Mouse (Mus musculus) forebrain, embryonic 12.5 days (tissue): ENCODE results near the gene Bcl9. TPM values are rescaled to one million over a fixed set of nuclear protein-coding genes. Genes with fewer than 3 reads are reported as not detected.

Experiments used
- ATAC-seq: fragments of 200-750 bp; cut with Nextera tagmentation; 2 replicates; pipeline ENCODE4 v1.8.0; 2017; ENCODE audit warnings: moderate TSS enrichment; ENCODE audit not compliant: low FRiP score
- H3K27ac ChIP-seq: fragments of 300-500 bp; sonication (generic); 2 replicates; pipeline ENCODE4 v1.5.1; 2016; ENCODE audit warnings: mild to moderate bottlenecking
- H3K27me3 ChIP-seq: fragments of 300-500 bp; sonication (generic); 2 replicates; pipeline ENCODE4 v1.6.1; 2016; ENCODE audit warnings: mild to moderate bottlenecking
- H3K36me3 ChIP-seq: fragments of 300-500 bp; sonication (generic); replicated peaks from 2 replicates; pipeline ENCODE4 v1.6.1; 2016; ENCODE audit warnings: mild to moderate bottlenecking
- H3K4me1 ChIP-seq: fragments of 300-500 bp; sonication (generic); 2 replicates; pipeline ENCODE4 v1.6.1; 2016
- H3K4me2 ChIP-seq: fragments of 300-500 bp; sonication (generic); 2 replicates; pipeline ENCODE4 v1.6.1; 2016; ENCODE audit warnings: mild to moderate bottlenecking, moderate library complexity
- H3K4me3 ChIP-seq: fragments of 300-500 bp; sonication (generic); replicated peaks from 2 replicates; pipeline ENCODE4 v1.5.1; 2016; ENCODE audit warnings: mild to moderate bottlenecking
- H3K9ac ChIP-seq: fragments of 300-500 bp; sonication (generic); 2 replicates; pipeline ENCODE4 v1.6.1; 2016; ENCODE audit warnings: mild to moderate bottlenecking
- H3K9me3 ChIP-seq: fragments of 300-500 bp; sonication (generic); 2 replicates; pipeline ENCODE4 v1.6.1; 2016
- WGBS: fragments of 180-500 bp; shearing (Covaris S2); methylation state at CpG from one replicate; pipeline ENCODE4 v1.1.7; 2016; 5-methylcytosine and 5-hydroxymethylcytosine counted together
- polyA plus RNA-seq: library from polyadenylated mRNA; unstranded; fragments of >200 nt; fragmentation: Nextera tagmentation; extraction: Ambion mirVana; gene quantifications from 2 replicates; pipeline ENCODE4 v1.2.1, GENCODE M21; 2016

Gene Bcl9
- polyA plus RNA-seq: 82.8 and 91.9 TPM in 2 replicates

DNA sequence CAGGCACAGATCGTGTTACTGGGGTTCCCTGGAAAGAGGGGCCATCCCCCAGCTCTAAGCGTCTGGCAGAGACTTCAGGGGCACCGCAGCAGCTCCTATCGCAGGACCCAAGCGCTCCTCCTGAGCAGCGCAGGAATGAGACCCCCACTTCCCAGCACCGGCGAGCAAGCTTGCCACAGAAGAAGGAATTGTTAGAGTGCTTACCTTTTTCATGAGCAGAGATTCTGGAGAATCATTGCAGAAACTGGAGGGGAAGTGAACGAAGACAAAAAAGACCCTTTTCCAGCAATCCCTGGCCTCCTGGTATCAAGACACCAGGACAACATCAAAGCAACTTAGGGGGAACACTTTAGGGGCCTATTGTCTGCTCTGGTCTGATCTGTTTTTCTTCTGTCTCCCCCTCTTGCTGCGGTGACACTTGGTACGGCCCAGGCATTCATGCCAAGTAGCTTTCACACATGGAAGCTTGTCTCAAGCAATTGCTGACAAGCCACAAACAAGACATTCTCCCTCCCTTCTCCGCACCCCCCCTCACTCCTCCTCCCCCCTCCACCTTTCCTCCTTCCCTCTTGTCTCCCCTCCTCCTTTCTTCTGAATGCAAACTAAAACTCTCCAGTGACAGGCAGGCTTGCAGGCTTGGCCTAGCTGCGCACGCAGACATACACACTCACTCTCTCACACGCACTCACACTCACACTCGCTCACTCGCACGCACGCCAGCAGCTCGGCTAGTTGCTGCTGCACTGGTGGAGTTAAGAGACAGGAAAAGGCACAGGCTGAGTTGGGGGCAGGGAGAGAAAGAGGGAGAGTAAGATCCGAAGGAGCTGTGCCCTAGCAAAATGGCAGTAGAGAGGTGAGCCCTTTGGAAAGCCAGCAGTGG lies at the start of gene Bcl9:
Bcl9 (minus strand) TSS at position 365 of the 880 bp plus-strand sequence.
- WGBS: under 1% methylated on average over 21 of the region's 21 CpGs
- H3K9ac ChIP-seq: peak within 1 kb of the TSS; percentile 80
- peak within 1 kb of the TSS; percentile 97 for H3K27ac ChIP-seq
- H3K36me3 ChIP-seq: no peaks in the 10 kb centered on the region
- peaks cover 50% of the 10 kb centered on the region for H3K4me1 ChIP-seq
- no peaks in the 10 kb centered on the region for H3K27me3 ChIP-seq
- 0 out of 2 replicates have a peak, but pooled peaks cover 4% of the 10 kb centered on the region for H3K9me3 ChIP-seq
- peak within 1 kb of the TSS; percentile 57 for H3K4me3 ChIP-seq
- H3K4me2 ChIP-seq: peak within 1 kb of the TSS; percentile 70
- peak; percentile 90 for ATAC-seq

DNA sequence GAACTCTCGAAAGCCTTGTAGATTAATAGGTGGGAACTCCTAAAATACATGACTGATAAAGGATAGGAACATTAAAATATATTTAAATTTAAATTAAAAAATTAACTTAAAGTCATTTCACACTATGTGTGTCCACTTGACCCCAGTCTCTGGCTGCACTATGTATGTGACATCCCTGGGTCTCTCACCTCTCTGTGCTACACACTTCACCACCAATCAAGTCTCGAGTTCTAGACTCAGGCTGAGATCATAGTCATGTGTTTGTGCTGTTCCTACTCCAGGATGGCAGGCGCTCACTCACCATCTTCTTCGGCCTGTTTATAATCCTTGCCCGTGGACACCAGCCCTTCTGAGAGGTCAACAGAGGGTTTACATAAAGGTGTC lies 41.5 kb upstream of the Bcl9 start:
- Histone ChIP-seq H3K9ac (no peak overlapping the region), H3K4me1 (peaks cover 20% of the 10 kb centered on the region), H3K27ac (no peak overlapping the region), H3K27me3 (no peaks in the 10 kb centered on the region), H3K36me3 (no peaks in the 10 kb centered on the region), H3K9me3 (no peaks in the 10 kb centered on the region), H3K4me2 (no peak overlapping the region), H3K4me3 (no peak overlapping the region)
- no peak for ATAC-seq
- 77% methylated on average over 5 of the region's 5 CpGs for WGBS

DNA sequence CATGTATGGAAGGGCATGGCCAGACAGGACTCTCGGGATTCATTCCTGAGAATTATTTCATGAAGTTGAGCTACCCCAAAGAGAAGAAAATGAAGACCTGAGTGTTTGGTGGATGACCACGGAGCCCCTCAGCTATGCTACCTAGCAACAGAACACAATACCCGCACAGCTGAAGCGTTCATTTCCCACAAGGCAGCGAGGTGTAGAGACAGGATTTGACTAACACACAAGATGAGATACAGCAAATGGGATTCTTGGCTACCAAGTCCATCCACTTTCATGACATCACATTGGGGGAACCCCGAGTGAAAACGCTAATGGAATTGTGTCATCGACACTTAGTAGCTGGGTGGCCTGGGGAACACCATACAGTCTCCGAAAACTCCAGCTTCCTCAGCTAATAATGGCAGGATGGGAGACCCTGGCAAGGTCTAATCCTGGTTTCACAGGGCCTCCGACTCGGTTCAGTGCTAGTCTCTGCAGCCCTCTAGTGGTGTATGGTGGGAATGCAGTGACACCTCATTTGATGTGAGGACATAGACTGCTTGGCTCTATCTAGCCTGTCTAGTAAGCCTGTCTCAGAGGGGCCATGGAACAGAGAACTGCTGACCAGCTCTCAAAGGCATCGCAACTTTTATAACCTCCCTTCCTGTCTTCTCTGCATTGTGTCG lies 40.9 kb upstream of the Bcl9 start:
- peak; percentile 90 for ATAC-seq
- Histone ChIP-seq H3K9me3 (no peaks in the 10 kb centered on the region), H3K4me2 (0 out of 2 replicates have a peak overlapping the region, but pooled peaks have one; percentile 10), H3K36me3 (no peaks in the 10 kb centered on the region), H3K4me1 (peaks cover 20% of the 10 kb centered on the region), H3K27me3 (no peaks in the 10 kb centered on the region), H3K4me3 (no peak overlapping the region), H3K9ac (no peak overlapping the region), H3K27ac (no peak overlapping the region)
- WGBS: 23% methylated on average over 13 of the region's 13 CpGs

DNA sequence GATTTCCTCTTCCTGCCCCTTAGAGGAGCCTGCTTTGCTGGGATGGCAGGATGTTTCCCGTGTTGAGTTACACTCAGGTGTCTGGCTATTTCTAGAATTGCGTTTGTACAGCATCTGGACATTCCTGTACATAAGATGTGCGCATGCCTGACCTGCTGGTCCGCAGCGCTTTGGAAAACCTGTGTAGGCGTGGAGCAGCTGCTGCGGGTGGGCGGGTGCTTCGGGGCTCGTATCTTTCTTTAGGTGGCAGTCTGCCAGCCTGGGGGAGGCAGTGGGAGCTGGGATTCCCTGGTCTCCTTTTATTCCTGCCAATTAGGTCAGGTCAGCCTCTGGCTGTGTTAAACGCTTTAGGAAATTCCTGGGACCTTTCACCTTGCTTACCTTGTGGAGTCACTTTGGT lies 39.6 kb upstream of the Bcl9 start:
- Histone ChIP-seq H3K36me3 (no peaks in the 10 kb centered on the region), H3K4me1 (peaks cover 20% of the 10 kb centered on the region), H3K9ac (no peak overlapping the region), H3K4me2 (no peak overlapping the region), H3K4me3 (no peak overlapping the region), H3K9me3 (no peaks in the 10 kb centered on the region), H3K27ac (no peak overlapping the region), H3K27me3 (no peaks in the 10 kb centered on the region)
- no peak for ATAC-seq
- WGBS: 59% methylated on average over 11 of the region's 11 CpGs

DNA sequence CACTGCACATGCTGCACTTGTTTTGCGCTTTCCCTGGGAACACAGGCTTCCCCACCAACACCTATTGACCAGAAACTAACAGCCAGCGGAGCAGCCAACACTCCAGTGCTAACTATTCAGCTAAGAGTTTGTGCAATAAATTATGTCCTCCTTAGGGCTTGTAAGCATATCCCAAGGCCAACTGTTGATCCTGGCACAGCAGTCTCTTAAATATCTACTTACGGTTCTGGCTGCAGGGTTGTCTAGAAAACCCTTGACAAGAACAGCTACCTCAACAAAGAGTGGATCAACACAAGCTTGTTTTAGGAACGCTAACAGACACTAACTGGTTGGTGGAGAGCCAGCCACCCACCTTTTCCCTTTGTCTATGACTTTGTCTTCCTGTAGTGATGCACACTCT lies 38.6 kb upstream of the Bcl9 start:
- Histone ChIP-seq H3K36me3 (no peaks in the 10 kb centered on the region), H3K9me3 (no peaks in the 10 kb centered on the region), H3K27ac (no peak overlapping the region), H3K9ac (no peak overlapping the region), H3K4me1 (peaks cover 20% of the 10 kb centered on the region), H3K27me3 (no peaks in the 10 kb centered on the region), H3K4me2 (no peak overlapping the region), H3K4me3 (no peak overlapping the region)
- ATAC-seq: no peak
- WGBS: 71% methylated on average over 4 of the region's 4 CpGs

DNA sequence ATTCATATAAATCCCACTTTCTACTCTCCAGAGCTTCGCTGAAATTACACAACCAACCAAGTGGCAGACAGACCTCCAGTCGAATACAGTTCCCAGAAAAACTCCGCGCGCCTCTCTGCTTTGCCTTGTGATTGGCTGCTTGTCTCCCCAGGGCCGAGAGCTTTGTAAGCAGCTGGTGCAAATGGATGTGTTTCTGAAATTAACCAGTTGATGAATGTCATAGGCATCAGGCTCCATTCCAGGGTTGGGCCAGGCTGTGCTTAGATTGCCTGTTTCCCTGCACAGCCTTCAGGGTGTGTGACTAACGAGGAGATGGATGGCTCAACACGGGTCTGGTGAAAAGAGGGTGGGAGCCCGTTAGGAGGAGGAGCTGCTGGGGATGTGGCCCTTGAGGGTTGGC lies 36.9 kb upstream of the Bcl9 start:
- no peak overlapping the region for H3K9ac ChIP-seq
- no peak for ATAC-seq
- no peaks in the 10 kb centered on the region for H3K27me3 ChIP-seq
- no peak overlapping the region for H3K27ac ChIP-seq
- no peaks in the 10 kb centered on the region for H3K36me3 ChIP-seq
- H3K4me2 ChIP-seq: no peak overlapping the region
- H3K4me3 ChIP-seq: no peak overlapping the region
- peaks cover 20% of the 10 kb centered on the region for H3K4me1 ChIP-seq
- WGBS: 53% methylated on average over 9 of the region's 9 CpGs
- no peaks in the 10 kb centered on the region for H3K9me3 ChIP-seq

DNA sequence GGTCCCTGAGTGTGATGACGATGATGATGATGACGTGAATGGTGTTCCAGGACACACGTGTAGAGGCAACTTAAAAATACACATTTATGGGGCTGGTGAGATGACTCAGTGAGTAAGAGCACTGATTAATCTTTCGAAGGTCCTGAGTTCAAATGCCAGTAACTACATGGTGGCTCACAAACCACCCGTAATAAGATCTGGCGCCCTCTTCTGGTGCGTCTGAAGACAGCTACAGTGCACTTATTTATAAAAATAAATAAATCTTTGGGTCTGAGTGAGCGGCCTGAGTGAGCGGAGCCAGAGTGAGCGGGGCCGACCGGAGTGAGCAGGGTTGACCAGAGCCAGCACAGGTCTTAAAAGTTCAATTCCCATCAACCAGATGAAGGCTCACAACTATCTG lies 34.5 kb upstream of the Bcl9 start:
- Histone ChIP-seq H3K27me3 (no peaks in the 10 kb centered on the region), H3K4me2 (no peak overlapping the region), H3K27ac (no peak overlapping the region), H3K4me1 (peaks cover 13% of the 10 kb centered on the region; the same call in 1 of the 2 replicates), H3K9me3 (no peaks in the 10 kb centered on the region), H3K36me3 (no peaks in the 10 kb centered on the region), H3K4me3 (no peak overlapping the region), H3K9ac (no peak overlapping the region)
- no peak for ATAC-seq
- 91% methylated on average over 12 of the region's 12 CpGs for WGBS

DNA sequence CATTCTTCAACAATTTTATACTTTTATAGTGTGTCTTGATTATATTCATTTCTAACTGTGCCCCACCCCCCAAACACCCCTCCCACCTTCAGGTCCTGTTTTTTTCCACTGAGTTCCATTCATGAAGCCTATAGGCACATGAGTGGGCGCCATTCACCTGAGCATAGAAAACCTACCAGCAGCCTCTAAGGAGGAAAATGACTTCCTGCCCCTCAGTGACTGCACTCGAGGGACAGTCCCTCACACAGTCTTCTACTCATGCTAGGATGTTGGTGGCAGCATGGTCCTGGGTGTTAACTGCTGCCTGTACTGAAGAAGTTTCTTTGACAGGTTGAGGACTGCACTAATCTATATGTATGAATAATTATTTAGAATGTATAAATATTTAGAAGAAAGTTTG lies 30.1 kb upstream of the Bcl9 start:
- no peak overlapping the region for H3K9ac ChIP-seq
- H3K4me1 ChIP-seq: peaks cover 20% of the 10 kb centered on the region; the same call in 1 of the 2 replicates
- ATAC-seq: no peak
- no peaks in the 10 kb centered on the region for H3K27me3 ChIP-seq
- H3K4me2 ChIP-seq: no peak overlapping the region
- no peaks in the 10 kb centered on the region for H3K9me3 ChIP-seq
- H3K27ac ChIP-seq: no peak overlapping the region
- 89% methylated on average over 2 of the region's 2 CpGs for WGBS
- H3K36me3 ChIP-seq: no peaks in the 10 kb centered on the region
- H3K4me3 ChIP-seq: no peak overlapping the region

DNA sequence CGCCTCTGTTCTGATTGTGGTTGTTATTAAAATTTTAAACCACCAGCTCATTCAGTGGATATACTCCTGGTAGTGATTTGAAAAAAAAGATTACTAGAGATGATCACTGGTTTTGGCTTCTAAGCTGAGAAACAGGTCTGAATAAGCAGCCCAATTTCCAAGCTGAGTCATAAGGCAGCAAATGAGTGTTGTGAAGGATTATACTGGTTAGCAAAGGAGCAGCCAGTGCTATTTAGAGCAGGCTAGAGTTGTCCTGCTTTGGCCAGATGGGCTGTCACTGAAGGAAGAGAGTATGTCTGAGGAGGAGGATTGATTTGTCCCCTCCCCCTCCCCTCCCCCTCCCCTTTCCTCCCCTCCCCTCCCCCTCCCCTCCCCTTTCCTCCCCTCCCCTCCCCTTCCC lies 29.6 kb upstream of the Bcl9 start:
- no peaks in the 10 kb centered on the region for H3K9me3 ChIP-seq
- no peaks in the 10 kb centered on the region for H3K27me3 ChIP-seq
- no peak overlapping the region for H3K4me2 ChIP-seq
- no peak overlapping the region for H3K4me3 ChIP-seq
- no peaks in the 10 kb centered on the region for H3K36me3 ChIP-seq
- H3K9ac ChIP-seq: no peak overlapping the region
- no peak for ATAC-seq
- H3K4me1 ChIP-seq: peaks cover 20% of the 10 kb centered on the region; the same call in 1 of the 2 replicates
- H3K27ac ChIP-seq: no peak overlapping the region
- WGBS: 90% methylated on average over 1 of the region's 1 CpGs

DNA sequence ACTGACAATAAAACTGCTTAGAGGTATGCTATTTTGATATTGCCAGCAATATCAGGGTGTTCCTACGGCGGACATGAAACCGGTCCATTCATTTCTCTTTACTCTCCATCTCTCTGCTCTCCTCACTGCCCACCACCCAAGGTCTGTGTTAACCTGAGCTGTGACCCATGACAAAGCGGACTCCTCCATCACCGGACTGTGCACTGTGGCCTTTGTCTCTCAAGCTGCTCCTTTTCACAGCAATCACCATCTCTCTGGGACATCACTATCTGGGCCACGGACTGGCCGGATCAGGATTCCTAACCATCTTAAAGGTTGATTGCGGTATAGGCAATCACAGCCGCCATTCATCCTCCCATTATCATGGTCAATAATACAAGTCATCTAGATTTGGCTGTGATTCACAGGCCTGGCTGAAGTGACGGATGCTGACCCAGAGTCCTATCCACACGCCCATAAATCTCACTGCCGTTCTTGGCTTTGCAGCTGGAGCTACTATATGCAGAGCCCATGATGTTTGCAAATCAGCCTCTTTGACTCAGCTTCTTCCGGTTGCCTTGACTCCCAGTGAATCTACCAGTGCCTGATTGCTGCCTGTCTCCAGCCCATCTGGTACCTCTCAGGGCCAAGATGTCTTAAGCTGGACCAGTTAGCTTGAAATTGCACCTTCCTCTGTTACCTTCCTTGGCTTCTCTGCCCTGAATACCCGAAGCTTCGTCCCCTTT lies 28.1 kb upstream of the Bcl9 start:
- H3K4me1 ChIP-seq: peaks cover 20% of the 10 kb centered on the region; the same call in 1 of the 2 replicates
- H3K27ac ChIP-seq: no peak overlapping the region
- no peaks in the 10 kb centered on the region for H3K27me3 ChIP-seq
- no peaks in the 10 kb centered on the region for H3K9me3 ChIP-seq
- H3K4me3 ChIP-seq: no peak overlapping the region
- H3K36me3 ChIP-seq: no peaks in the 10 kb centered on the region
- H3K4me2 ChIP-seq: no peak overlapping the region
- WGBS: 70% methylated on average over 15 of the region's 15 CpGs
- H3K9ac ChIP-seq: no peak overlapping the region
- 0 out of 2 replicates have a peak, but pooled peaks have one; percentile 36 for ATAC-seq

DNA sequence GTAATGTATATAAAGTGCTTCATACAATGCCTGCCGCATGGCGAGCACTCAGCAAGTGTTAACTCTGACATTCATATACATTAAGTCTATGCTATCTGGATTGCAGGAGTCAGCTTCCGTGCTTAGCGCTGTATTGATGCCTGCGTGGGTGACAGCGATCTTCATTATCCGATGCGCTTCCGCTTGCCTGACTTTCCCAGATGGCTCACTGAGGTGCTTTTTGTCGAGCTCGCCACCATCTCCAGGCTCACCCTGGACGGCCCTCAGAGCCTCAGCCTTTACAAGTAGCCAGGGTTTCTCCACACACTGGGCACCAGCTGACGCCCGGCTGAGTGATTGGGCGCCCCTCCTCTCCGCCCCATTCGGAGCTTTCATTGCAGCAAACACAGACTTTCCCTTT lies 26.3 kb upstream of the Bcl9 start:
- WGBS: 35% methylated on average over 17 of the region's 17 CpGs
- no peak overlapping the region for H3K9ac ChIP-seq
- peak; percentile 82 for ATAC-seq

DNA sequence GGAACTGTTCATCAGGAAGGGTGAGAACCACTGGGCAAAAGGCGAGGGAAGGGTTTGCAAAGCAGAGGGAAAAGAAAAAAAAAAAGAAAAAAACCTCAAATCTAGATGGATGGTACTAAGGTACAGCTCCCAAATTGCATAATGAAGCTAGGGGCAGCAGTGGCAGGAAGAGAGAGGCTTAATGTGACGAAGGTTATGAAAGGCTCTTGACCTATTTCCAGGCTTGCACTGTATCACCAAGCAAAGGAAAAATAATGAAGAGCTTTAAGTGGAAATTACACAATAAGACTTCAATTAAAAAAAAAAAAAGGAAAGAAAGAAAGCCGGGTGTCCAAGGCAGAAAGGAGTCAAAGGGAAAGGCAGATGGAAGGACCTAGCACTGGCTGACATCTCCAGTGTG lies 19.6 kb upstream of the Bcl9 start:
- no peaks in the 10 kb centered on the region for H3K36me3 ChIP-seq
- no peak overlapping the region for H3K9ac ChIP-seq
- WGBS: 73% methylated on average over 3 of the region's 3 CpGs
- peaks cover 12% of the 10 kb centered on the region; the same call in 1 of the 2 replicates for H3K4me1 ChIP-seq
- no peak for ATAC-seq
- no peak overlapping the region for H3K27ac ChIP-seq
- H3K9me3 ChIP-seq: no peaks in the 10 kb centered on the region
- H3K4me3 ChIP-seq: no peak overlapping the region
- no peak overlapping the region for H3K4me2 ChIP-seq
- no peaks in the 10 kb centered on the region for H3K27me3 ChIP-seq

More for the DNA sequence above, 26.3 kb upstream of the Bcl9 start:
- H3K27me3 ChIP-seq: no peaks in the 10 kb centered on the region
- peak overlapping the region; percentile 31 for H3K4me2 ChIP-seq
- no peak overlapping the region for H3K4me3 ChIP-seq
- H3K36me3 ChIP-seq: no peaks in the 10 kb centered on the region
- H3K4me1 ChIP-seq: peaks cover 20% of the 10 kb centered on the region; the same call in 1 of the 2 replicates
- no peak overlapping the region for H3K27ac ChIP-seq
- no peaks in the 10 kb centered on the region for H3K9me3 ChIP-seq
